In the genomic region with DNA sequence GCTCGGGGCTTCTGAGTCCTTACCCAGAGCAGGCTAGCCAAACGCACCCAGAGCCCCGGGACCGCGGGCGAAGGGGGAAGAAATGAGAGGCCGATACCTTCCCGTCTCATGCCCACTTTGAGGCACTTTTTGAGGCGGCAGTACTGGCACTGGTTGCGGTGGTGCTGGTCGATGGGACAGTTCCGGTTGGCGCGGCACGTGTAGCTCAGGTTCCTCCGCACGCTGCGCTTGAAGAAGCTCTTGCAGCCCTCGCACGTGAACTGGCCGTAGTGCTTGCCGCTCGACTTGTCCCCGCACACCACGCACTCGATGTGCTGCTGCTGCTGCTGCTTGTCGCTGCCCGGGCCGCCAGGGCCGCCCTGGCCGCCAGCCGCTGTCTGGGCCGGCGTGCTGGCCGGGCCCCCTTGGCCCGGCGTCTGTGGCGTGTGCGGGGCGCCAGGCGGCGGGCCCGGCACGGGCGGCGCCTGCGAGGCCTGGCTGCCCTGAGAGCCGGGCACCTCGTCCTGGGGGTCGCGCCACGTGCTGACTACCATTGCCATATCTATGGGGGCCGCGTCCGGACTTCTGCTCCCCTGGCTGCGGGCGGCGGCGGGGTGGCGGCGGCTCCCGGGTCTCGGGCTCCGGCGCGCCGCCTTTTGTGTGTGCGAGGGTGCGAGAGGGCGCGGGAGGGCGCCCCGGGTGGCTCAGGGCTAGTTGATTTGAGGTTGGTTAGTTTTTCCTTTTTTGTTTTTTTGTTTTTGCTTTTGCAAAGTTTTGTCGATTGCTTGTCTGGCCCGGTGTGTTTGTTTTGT, we compare ENCODE assay signal across 9 mouse cellular contexts. TPM values are rescaled to one million over a fixed set of nuclear protein-coding genes. Genes with fewer than 3 reads are reported as not detected.
A peak's percentile ranks its signal among the peaks of the same experiment; 100 is the strongest.
DNase-seq lines count a peak whose midpoint lies in the region; ATAC-seq and TF ChIP-seq lines count a peak whose summit lies in the region.
"Had no signal": no experiment of that assay in that cellular context is flagged by ENCODE, and none has a peak within 500 bp of the region (broad histone marks: within the 10 kb centered on the region; RNA-seq: fewer than 3 reads in every experiment).

No protein-coding gene starts in this region.

- no peak overlapping the region for H3K27ac ChIP-seq in ES-Bruce4 (ENCODE audit: insufficient read depth, low read length)
- peak overlapping the region; percentile 98 for H3K27ac ChIP-seq in forebrain, embryonic 10.5 days
- H3K27ac ChIP-seq in intestine, embryonic 16.5 days (ENCODE audit: low read length), result peak overlapping the region; percentile 100

- no peak for TF ChIP-seq EP300 in ES-Bruce4 (IDR thresholded peaks at IDR 0.05; ENCODE audit: insufficient read depth, low read depth, low read length)

- H3K4me3 ChIP-seq in ES-Bruce4 (ENCODE audit: low read depth, low read length), result peak overlapping the region; percentile 88
- peak overlapping the region; percentile 84 for H3K4me3 ChIP-seq in forebrain, embryonic 10.5 days
- peak overlapping the region; percentile 79 for H3K4me3 ChIP-seq in intestine, embryonic 16.5 days (ENCODE audit: low read length)

- WGBS in forebrain, embryonic 10.5 days, result under 1% methylated on average over 75 of the region's 75 CpGs
- WGBS in intestine, embryonic 16.5 days, result under 1% methylated on average over 75 of the region's 75 CpGs

- no peaks in the 10 kb centered on the region for H3K4me1 ChIP-seq in ES-Bruce4 (ENCODE audit: control insufficient read depth, insufficient read depth, low read length)
- peaks cover 65% of the 10 kb centered on the region for H3K4me1 ChIP-seq in forebrain, embryonic 10.5 days
- peaks cover 24% of the 10 kb centered on the region for H3K4me1 ChIP-seq in intestine, embryonic 16.5 days (ENCODE audit: control insufficient read depth, insufficient read depth, low read length)

- ATAC-seq in intestine, embryonic 16.5 days, result peak; percentile 7; the same call in 1 of the 2 replicates

- H3K4me2 ChIP-seq in intestine, embryonic 16.5 days (ENCODE audit: low read depth, low read length), result peak overlapping the region; percentile 87

- peak overlapping the region; percentile 66; the same call in 1 of the 2 replicates for H3K9ac ChIP-seq in ES-Bruce4 (ENCODE audit: low read depth, poor library complexity, severe bottlenecking)
- peak overlapping the region; percentile 96 for H3K9ac ChIP-seq in intestine, embryonic 16.5 days (ENCODE audit: low read depth, low read length)

- DNase-seq in cerebellum, adult 9-11 months, result peak; percentile 19
- no peak for DNase-seq in cerebellum, adult 9-10 months
- peak; percentile 53 for DNase-seq in forebrain, embryonic 10.5 days (ENCODE audit: extremely low spot score, low spot score)
- peak; percentile 55 to 61 for DNase-seq in lung, postnatal 4 days
- DNase-seq in frontal cortex, postnatal 25 days (ENCODE audit: low spot score in 2 of 2), result no peak
- no peak for DNase-seq in layer of hippocampus, postnatal 25 days (ENCODE audit: extremely low spot score in 1 of 2, low spot score in 1 of 2)

- TF ChIP-seq CTCF in ES-Bruce4 (IDR thresholded peaks at IDR 0.05; ENCODE audit: low read depth, low read length), result no peak

- H3K36me3 ChIP-seq in ES-Bruce4 (ENCODE audit: control insufficient read depth, insufficient read depth, low read length, poor library complexity, severe bottlenecking), result no peaks in the 10 kb centered on the region
- H3K36me3 ChIP-seq in forebrain, embryonic 10.5 days (replicated peaks), result peaks cover 52% of the 10 kb centered on the region
- H3K36me3 ChIP-seq in intestine, embryonic 16.5 days (ENCODE audit: control insufficient read depth, insufficient read depth, low read length), result no peaks in the 10 kb centered on the region

- H3K27me3 ChIP-seq in ES-Bruce4 (ENCODE audit: control insufficient read depth, insufficient read depth, low read length, poor library complexity, severe bottlenecking), result peaks cover 48% of the 10 kb centered on the region
- peaks cover 87% of the 10 kb centered on the region for H3K27me3 ChIP-seq in forebrain, embryonic 10.5 days (ENCODE audit: poor library complexity, severe bottlenecking)
- H3K27me3 ChIP-seq in intestine, embryonic 16.5 days (replicated peaks; ENCODE audit: control insufficient read depth, insufficient read depth, low read length), result 0 out of 2 replicates have a peak, but pooled peaks cover 2% of the 10 kb centered on the region
- H3K27me3 ChIP-seq: CH12.LX had no signal

- no peaks in the 10 kb centered on the region for H3K9me3 ChIP-seq in ES-Bruce4 (replicated peaks; ENCODE audit: control insufficient read depth, insufficient read depth, low read length, poor library complexity, severe bottlenecking)
- no peaks in the 10 kb centered on the region for H3K9me3 ChIP-seq in forebrain, embryonic 10.5 days
- no peaks in the 10 kb centered on the region for H3K9me3 ChIP-seq in intestine, embryonic 16.5 days (ENCODE audit: control insufficient read depth, low read length)

- TF ChIP-seq POLR2A in ES-Bruce4 (IDR thresholded peaks at IDR 0.05; ENCODE audit: insufficient read depth, low read length), result no peak

RNA-seq across cellular contexts. Expression of gene Nr2f2, which starts 6.5 kb away (rescaled TPM):
- 5.6 and 6.4 TPM in 2 replicates for polyA plus RNA-seq in ES-Bruce4 (2011; ENCODE audit: insufficient read depth, insufficient read length, low read depth, missing spikeins)
- polyA plus RNA-seq in forebrain, embryonic 10.5 days (2016; fragmentation: Nextera tagmentation; extraction: Ambion mirVana), result 82.3 and 82.7 TPM in 2 replicates
- polyA plus RNA-seq in intestine, embryonic 16.5 days (2015; fragmentation: Nextera tagmentation; extraction: Ambion mirVana), result 22.2 and 24.6 TPM in 2 replicates
- 10 to 100 TPM; 40.8 to 45.1 TPM for total RNA-seq in layer of hippocampus, postnatal 25 days (2021)
- total RNA-seq: CH12.LX had no signal

Comparison
In these comparisons a context has a peak if more than half of its experiments do, and no peak if none do; other contexts are left out.
1. DNase-seq: peak in cerebellum, adult 9-11 months (single experiment), forebrain, embryonic 10.5 days (single experiment) and lung, postnatal 4 days (2 of 2); none in cerebellum, adult 9-10 months (single experiment), frontal cortex, postnatal 25 days (0 of 2) and layer of hippocampus, postnatal 25 days (0 of 2).
2. Peak in every context shown above with its lines, with median percentiles within 50 percentile points of each other: H3K4me3 ChIP-seq.